Mouse (Mus musculus) lung, postnatal 0 days (tissue): ENCODE data around the gene Itpripl1.
"Not testable (repeated sequence)": the region's sequence is repeated elsewhere in the genome, so short reads cannot be mapped to it uniquely, and the experiment has no call there.

ENCODE experiments used
- CTCF ChIP-seq: IDR thresholded peaks from 2 replicates; pipeline ENCODE4 v1.5.1; 2016; ENCODE audit warnings: antibody characterized with exemption, mild to moderate bottlenecking
- EP300 ChIP-seq: IDR thresholded peaks from 2 replicates; pipeline ENCODE4 v1.6.1; 2016; ENCODE audit warnings: antibody characterized with exemption, mild to moderate bottlenecking, control low read depth

DNA sequence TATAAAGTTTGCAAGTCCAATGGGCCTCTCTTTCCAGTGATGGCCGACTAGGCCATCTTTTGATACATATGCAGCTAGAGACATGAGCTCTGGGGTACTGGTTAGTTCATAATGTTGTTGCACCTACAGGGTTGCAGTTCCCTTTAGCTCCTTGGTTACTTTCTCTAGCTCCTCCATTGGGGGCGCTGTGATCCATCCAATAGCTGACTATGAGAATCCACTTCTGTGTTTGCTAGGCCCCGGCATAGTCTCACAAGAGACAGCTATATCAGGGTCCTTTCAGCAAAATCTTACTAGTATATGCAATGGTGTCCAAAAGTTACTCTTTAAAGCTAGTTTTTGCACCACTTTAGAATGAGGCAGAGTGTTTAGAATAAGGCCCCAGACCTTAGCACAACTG is 8.0 kb downstream of the Itpripl1 start:
- peak; percentile 47 for TF ChIP-seq CTCF
- not testable (repeated sequence) for TF ChIP-seq EP300
